Mouse (Mus musculus): ENCODE measurements around the gene Kcnv2.

The Kcnv2 gene

GRCm38 (mm10) chr19:27322281-27322680 lies at the start of gene Kcnv2:
Gene Kcnv2, plus strand, starts transcription at chr19:27322588.
- DNase-seq: no peak

GRCm38 (mm10) chr19:27273385-27273784 lies 49.0 kb upstream of the Kcnv2 start:
- DNase-seq: no peak

GRCm38 (mm10) chr19:27274382-27274781 lies 48.0 kb upstream of the Kcnv2 start:
- DNase-seq: no peak

GRCm38 (mm10) chr19:27279174-27279573 lies 43.2 kb upstream of the Kcnv2 start:
- DNase-seq: no peak

GRCm38 (mm10) chr19:27310039-27310438 lies 12.3 kb upstream of the Kcnv2 start:
- no peak for DNase-seq

- no peak for DNase-seq
Measured at GRCm38 (mm10) chr19:27311311-27311710, 11.1 kb upstream of the Kcnv2 start.

- no peak for DNase-seq
Measured at GRCm38 (mm10) chr19:27312266-27313079, 9.9 kb upstream of the Kcnv2 start.

GRCm38 (mm10) chr19:27313080-27313413 lies 9.3 kb upstream of the Kcnv2 start:
- DNase-seq: no peak

- DNase-seq: no peak
Measured at GRCm38 (mm10) chr19:27316313-27317258, 5.8 kb upstream of the Kcnv2 start.

GRCm38 (mm10) chr19:27317337-27317736 lies 5.1 kb upstream of the Kcnv2 start:
- no peak for DNase-seq

- no peak for DNase-seq
Measured at GRCm38 (mm10) chr19:27322911-27323627, 681 bp downstream of the Kcnv2 start.

- DNase-seq: no peak
Measured at GRCm38 (mm10) chr19:27325558-27325957, 3.2 kb downstream of the Kcnv2 start.

- DNase-seq: no peak
Measured at GRCm38 (mm10) chr19:27327569-27327968, 5.2 kb downstream of the Kcnv2 start.

- DNase-seq: no peak
Measured at GRCm38 (mm10) chr19:27328166-27328565, 5.8 kb downstream of the Kcnv2 start.

- DNase-seq: no peak
Measured at GRCm38 (mm10) chr19:27328644-27329043, 6.3 kb downstream of the Kcnv2 start.

GRCm38 (mm10) chr19:27332207-27332794 lies 9.9 kb downstream of the Kcnv2 start:
- DNase-seq: peak; percentile 5

GRCm38 (mm10) chr19:27336126-27336917 lies 13.9 kb downstream of the Kcnv2 start:
- no peak for DNase-seq

GRCm38 (mm10) chr19:27346501-27346900 lies 24.1 kb downstream of the Kcnv2 start:
- no peak for DNase-seq

GRCm38 (mm10) chr19:27351700-27352099 lies 29.3 kb downstream of the Kcnv2 start:
- DNase-seq: no peak

- no peak for DNase-seq
Measured at GRCm38 (mm10) chr19:27360381-27360780, 38.0 kb downstream of the Kcnv2 start.

GRCm38 (mm10) chr19:27363891-27364290 lies 41.5 kb downstream of the Kcnv2 start:
- no peak for DNase-seq

- DNase-seq: no peak
Measured at GRCm38 (mm10) chr19:27364521-27364931, 42.1 kb downstream of the Kcnv2 start.
